Mouse (Mus musculus) testis, adult 2 months (tissue): ENCODE data around the gene H2-Ab1. TPM values are rescaled to one million over a fixed set of nuclear protein-coding genes. Genes with fewer than 3 reads are reported as not detected.

Experiments used
- H3K27ac ChIP-seq: fragments of 200-500 bp; 2 replicates; pipeline ENCODE4 v1.5.1; 2012; ENCODE audit warnings: low read depth, low read length; ENCODE audit not compliant: control insufficient read depth, insufficient read depth
- H3K27me3 ChIP-seq: fragments of 200-500 bp; 2 replicates; pipeline ENCODE4 v1.6.1; 2012; ENCODE audit warnings: mild to moderate bottlenecking, low read length, moderate library complexity; ENCODE audit not compliant: control insufficient read depth, insufficient read depth
- H3K36me3 ChIP-seq: fragments of 200-500 bp; 2 replicates; pipeline ENCODE4 v1.6.1; 2012; ENCODE audit warnings: mild to moderate bottlenecking, low read length; ENCODE audit not compliant: control insufficient read depth, insufficient read depth
- H3K4me1 ChIP-seq: fragments of 200-500 bp; 2 replicates; pipeline ENCODE4 v1.6.1; 2012; ENCODE audit warnings: low read length; ENCODE audit not compliant: control insufficient read depth, insufficient read depth
- H3K4me3 ChIP-seq: fragments of 200-500 bp; 2 replicates; pipeline ENCODE4 v1.5.1; 2012; ENCODE audit warnings: low read depth, mild to moderate bottlenecking, low read length, moderate library complexity, mixed read lengths; ENCODE audit not compliant: control insufficient read depth
- CTCF ChIP-seq: fragments of 200-500 bp; IDR thresholded peaks from 2 replicates; pipeline ENCODE4 v1.5.1; 2012; ENCODE audit warnings: low read depth, mild to moderate bottlenecking, inconsistent platforms, low read length, moderate library complexity; ENCODE audit not compliant: control insufficient read depth, insufficient read depth, insufficient replicate concordance
- POLR2A ChIP-seq: fragments of 200-500 bp; IDR thresholded peaks from 2 replicates; pipeline ENCODE4 v1.6.1; 2012; ENCODE audit warnings: low read depth, mild to moderate bottlenecking, inconsistent platforms, low read length, moderate library complexity; ENCODE audit not compliant: control insufficient read depth
- polyA plus RNA-seq: library from polyadenylated mRNA; depleted of rRNA; stranded (reverse); fragments of >200 nt; gene quantifications from 2 replicates; pipeline ENCODE4 v1.2.3, GENCODE M21; 2012

Gene H2-Ab1
- polyA plus RNA-seq, 1 experiment: 31.1 TPM

DNA sequence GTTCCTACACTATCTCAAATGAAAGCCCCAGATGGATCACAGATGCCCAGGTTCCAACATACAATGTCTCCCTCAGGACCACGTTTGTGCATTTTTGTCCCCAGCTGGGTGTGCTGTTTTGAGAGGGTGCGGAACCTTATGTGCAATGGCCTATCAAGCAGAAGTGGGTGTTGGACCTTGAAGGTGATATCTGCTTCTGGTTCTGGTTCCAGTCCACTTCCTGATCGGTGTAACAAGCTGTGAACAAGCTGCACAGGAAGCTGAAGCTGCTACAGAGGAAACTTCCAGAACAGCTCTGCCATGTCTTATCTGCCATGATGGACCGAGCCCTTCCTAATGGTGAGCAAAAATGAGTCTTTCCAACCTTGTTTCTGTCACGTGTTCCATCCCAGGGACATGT lies 988 bp upstream of the H2-Ab1 start:
- Histone ChIP-seq H3K27me3 (no peaks in the 10 kb centered on the region), H3K4me1 (0 out of 2 replicates have a peak, but pooled peaks cover 2% of the 10 kb centered on the region), H3K36me3 (no peaks in the 10 kb centered on the region), H3K4me3 (no peak overlapping the region), H3K27ac (no peak overlapping the region)
- TF ChIP-seq CTCF (no peak), POLR2A (no peak)

DNA sequence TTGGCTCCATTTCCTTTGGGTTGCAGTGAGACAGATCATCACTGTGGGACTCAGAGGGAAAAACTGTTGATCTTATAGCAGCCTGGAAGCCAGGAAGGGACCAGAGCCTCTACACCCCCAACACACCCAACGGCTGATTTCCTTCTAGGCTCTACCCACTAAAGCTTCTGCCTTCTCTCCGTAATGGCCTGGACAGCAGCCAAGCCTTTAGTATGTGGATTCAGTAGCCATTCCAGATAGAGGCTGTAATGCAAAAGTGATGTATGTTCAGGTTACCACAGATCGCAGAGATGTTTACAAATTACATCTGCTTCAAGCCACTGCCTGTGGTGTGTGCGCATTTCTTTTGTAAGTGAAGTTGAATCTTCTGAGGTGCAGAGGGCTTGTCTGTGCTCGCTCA lies 3.1 kb downstream of the H2-Ab1 start:
- Histone ChIP-seq H3K27ac (no peak overlapping the region), H3K4me3 (no peak overlapping the region), H3K4me1 (peaks cover 16% of the 10 kb centered on the region), H3K27me3 (no peaks in the 10 kb centered on the region), H3K36me3 (no peaks in the 10 kb centered on the region)
- TF ChIP-seq CTCF (no peak), POLR2A (no peak)

DNA sequence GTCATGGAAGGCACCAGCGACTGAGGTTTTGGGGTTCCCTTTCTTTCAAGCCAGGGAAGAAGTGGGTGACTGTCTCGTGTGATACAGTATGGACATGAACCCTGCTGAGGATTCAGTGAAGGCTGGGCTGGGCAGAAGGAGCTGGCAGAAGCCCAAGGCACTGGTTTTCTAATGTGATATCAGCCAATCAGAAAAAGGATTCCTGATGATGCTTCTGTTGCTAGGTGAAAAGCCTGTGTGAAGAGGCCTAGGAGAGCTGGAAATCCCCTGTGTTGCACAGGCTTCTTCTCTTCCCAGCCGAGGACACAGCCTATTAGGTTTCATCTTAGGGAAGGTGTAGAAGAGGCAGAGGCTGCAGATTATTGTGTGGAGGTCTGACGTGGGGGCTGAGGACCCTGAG lies 4.0 kb downstream of the H2-Ab1 start:
- TF ChIP-seq CTCF: no peak
- TF ChIP-seq POLR2A: no peak
- H3K27me3 ChIP-seq: no peaks in the 10 kb centered on the region
- no peak overlapping the region for H3K4me3 ChIP-seq
- no peak overlapping the region for H3K27ac ChIP-seq
- H3K36me3 ChIP-seq: no peaks in the 10 kb centered on the region
- H3K4me1 ChIP-seq: peaks cover 14% of the 10 kb centered on the region

DNA sequence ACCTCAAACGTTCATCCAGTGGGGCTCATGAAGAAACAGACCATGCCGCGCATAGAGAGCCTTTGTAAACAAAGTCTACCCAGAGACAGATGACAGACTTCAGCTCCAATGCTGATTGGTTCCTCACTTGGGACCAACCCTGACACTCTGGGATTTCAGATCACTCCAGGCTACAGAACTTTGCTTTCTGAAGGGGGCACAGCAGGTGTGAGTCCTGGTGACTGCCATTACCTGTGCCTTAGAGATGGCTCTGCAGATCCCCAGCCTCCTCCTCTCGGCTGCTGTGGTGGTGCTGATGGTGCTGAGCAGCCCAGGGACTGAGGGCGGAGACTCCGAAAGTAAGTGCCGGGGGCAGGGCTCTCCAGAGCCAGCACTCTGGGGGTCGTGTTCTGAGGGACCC lies 5.6 kb downstream of the H2-Ab1 start:
- H3K27me3 ChIP-seq: no peaks in the 10 kb centered on the region
- TF ChIP-seq CTCF (no peak), POLR2A (no peak)
- H3K4me3 ChIP-seq: peak overlapping the region; percentile 75
- no peaks in the 10 kb centered on the region for H3K36me3 ChIP-seq
- no peak overlapping the region for H3K27ac ChIP-seq
- H3K4me1 ChIP-seq: peaks cover 14% of the 10 kb centered on the region

DNA sequence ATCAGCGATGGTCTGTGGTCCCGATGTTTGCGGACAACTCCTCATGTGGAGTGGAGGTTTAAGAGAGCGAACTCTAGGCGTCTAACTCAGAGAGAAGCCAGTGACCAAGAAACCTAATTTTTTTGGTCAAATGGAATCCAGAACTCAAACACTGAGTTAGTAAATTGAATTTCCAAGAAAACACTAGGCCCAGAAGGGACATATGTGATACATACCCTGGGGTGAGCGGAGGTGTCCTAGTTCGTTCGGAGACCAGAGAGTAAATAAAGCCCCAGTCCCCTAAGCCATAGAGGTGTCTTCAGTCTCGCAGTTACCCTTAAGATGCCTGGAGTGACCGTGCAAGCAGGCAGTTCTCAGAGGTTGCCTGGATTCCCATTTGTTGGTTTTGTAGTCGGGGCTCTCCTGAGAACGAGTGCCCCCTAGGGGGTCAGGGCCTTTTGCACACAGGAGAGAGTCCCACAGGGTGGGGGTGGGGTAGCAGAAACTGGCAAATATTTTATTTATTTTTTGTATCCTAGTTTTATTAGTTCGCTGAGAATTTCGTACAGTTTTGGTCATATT lies 6.4 kb downstream of the H2-Ab1 start:
- Histone ChIP-seq H3K27ac (no peak overlapping the region), H3K4me3 (peak overlapping the region; percentile 75), H3K36me3 (no peaks in the 10 kb centered on the region), H3K27me3 (no peaks in the 10 kb centered on the region), H3K4me1 (peaks cover 14% of the 10 kb centered on the region)
- TF ChIP-seq CTCF (no peak), POLR2A (no peak)

DNA sequence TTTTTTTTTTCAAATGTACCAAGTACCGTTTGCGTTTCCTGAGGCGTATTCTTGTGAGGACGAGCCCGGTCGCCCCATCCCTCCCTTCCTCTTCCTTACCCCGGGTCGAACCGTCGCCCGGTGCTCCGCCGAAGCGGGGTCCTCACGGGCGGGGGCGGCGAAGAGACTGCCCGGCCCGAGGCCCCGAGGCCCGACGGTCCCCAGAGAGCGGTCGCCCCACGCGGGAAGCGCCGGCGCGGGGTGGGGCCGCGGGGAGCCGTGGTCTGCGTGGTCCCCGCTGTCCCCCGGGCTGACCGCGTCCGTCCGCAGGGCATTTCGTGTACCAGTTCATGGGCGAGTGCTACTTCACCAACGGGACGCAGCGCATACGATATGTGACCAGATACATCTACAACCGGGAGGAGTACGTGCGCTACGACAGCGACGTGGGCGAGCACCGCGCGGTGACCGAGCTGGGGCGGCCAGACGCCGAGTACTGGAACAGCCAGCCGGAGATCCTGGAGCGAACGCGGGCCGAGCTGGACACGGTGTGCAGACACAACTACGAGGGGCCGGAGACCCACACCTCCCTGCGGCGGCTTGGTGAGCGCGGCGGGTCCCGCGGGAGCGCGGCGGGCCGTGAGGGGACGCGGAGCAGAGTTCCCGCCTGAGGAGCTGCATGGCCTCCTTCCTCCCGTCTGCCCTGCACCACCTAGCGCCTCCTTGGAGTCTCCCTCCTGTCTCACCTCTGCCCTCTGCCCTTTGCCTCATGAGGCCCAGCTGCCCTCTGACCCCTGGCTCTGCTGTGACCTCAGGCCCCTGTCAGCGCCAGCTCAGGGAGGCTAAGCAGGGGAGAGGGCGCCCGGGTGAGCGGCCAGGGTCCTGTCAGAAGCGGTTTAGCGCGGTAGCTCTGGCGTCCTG lies 7.2 kb downstream of the H2-Ab1 start:
- no peak; the same call in 1 of the 2 replicates for TF ChIP-seq POLR2A
- TF ChIP-seq CTCF: no peak
- Histone ChIP-seq H3K4me3 (peak overlapping the region; percentile 89), H3K27ac (no peak overlapping the region), H3K27me3 (no peaks in the 10 kb centered on the region), H3K36me3 (no peaks in the 10 kb centered on the region), H3K4me1 (peaks cover 14% of the 10 kb centered on the region)

DNA sequence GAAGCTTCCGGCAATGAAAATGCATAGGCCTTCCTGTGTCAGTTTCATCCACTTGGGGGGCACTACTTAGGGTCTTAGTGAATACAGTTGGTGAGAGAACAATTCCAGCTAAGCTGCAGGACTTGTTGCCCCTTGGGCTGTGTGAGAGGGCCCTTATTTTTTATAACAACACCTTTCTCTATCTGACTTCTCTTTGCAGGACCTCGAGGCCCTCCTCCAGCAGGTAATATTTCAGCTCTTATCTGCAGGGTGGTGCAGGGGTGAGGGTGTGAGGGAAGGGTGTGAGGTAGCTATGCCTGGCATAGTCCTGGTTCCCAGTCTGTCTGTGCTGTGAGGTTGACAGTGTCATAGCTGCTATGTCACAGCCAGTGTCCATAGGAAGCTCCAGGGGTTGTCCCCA lies 10.8 kb downstream of the H2-Ab1 start:
- no peak for TF ChIP-seq POLR2A
- no peak for TF ChIP-seq CTCF
- H3K36me3 ChIP-seq: no peaks in the 10 kb centered on the region
- H3K4me3 ChIP-seq: no peak overlapping the region
- no peaks in the 10 kb centered on the region for H3K27me3 ChIP-seq
- H3K27ac ChIP-seq: no peak overlapping the region
- H3K4me1 ChIP-seq: peaks cover 12% of the 10 kb centered on the region
